Mouse (Mus musculus) macrophage (primary cell): ENCODE data around the gene Gpr152. TPM values are rescaled to one million over a fixed set of nuclear protein-coding genes. Genes with fewer than 3 reads are reported as not detected.
A peak's percentile ranks its signal among the peaks of the same experiment; 100 is the strongest.

Source experiments
- H3K27ac ChIP-seq: fragments of 350-480 bp; formaldehyde crosslinking; 2 replicates; pipeline ENCODE4 v1.9.0; 2021
- H3K36me3 ChIP-seq: fragments of 350-480 bp; formaldehyde crosslinking; 2 replicates; pipeline ENCODE4 v1.9.0; 2021; ENCODE audit errors: inconsistent target
- H3K4me3 ChIP-seq: fragments of 350-480 bp; formaldehyde crosslinking; 2 replicates; pipeline ENCODE4 v1.9.0; 2021; ENCODE audit errors: inconsistent target
- H3K79me2 ChIP-seq: fragments of 350-480 bp; formaldehyde crosslinking; 2 replicates; pipeline ENCODE4 v1.9.0; 2021; ENCODE audit errors: inconsistent target
- WGBS: methylation state at CpG from one replicate; pipeline ENCODE4 v1.1.7; 2026; ENCODE audit warnings: inconsistent platforms; ENCODE audit not compliant: missing documents; 5-methylcytosine and 5-hydroxymethylcytosine counted together
- polyA plus RNA-seq: library from polyadenylated mRNA; stranded (reverse); fragments of 250-400 nt; gene quantifications from 3 replicates; pipeline ENCODE4 v1.2.4, GENCODE M21; 2018; ENCODE audit warnings: inconsistent platforms

The Gpr152 gene
- polyA plus RNA-seq, 1 experiment from 2014 or later, result not detected

DNA sequence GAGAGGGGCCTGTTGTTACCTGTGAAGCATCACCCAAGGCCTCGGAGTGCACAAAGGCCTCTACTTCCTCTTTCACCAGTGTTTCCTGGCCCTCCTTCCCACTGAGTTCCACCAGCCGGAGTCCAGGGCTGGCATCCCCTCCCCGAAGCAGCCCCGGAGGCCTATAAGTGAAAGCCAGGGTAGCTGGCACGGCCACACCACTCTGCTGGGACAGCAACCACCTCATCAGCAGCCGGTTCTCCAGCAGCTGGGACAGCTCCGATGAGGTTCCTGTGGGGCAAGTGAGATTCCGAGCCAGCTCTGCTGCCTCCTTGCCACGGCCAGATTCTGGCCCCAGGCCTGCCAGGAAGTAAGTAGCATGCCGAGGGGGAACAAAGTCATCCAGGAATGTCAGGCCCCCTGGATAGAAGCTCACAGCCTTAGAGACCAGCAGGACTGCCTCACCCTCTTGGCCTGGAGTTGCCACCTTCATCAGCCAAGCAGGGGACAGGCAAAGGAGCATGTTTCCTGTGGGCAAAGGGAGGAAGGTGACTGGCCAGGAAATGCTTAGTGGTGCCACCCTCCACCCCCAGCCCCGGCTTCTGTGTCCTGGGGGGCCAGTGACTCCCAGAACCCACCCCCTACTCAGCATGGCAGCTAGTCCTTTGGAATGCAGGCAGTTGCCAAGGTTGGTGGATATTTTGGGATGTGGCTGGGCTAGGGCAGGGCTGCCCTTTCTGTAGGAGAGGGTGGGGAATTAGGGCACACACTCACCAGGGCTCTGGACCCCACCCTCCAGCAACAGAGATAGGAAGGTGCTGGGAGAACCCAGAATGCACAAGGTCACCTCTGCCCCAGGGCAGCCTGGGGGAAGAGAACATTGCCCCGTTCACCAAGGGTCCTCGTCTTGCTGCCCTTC lies 32.1 kb downstream of the Gpr152 start:
- H3K27ac ChIP-seq, result no peak overlapping the region
- H3K4me3 ChIP-seq, result no peak overlapping the region
- WGBS, result 48% methylated on average over 13 of the region's 13 CpGs
- no peaks in the 10 kb centered on the region for H3K79me2 ChIP-seq
- no peaks in the 10 kb centered on the region for H3K36me3 ChIP-seq

GRCm38 (mm10) chr19:4172925-4173324 lies 33.3 kb downstream of the Gpr152 start:
- no peaks in the 10 kb centered on the region for H3K79me2 ChIP-seq
- no peaks in the 10 kb centered on the region for H3K36me3 ChIP-seq
- 89% methylated on average over 11 of the region's 11 CpGs for WGBS
- no peak overlapping the region for H3K27ac ChIP-seq
- no peak overlapping the region for H3K4me3 ChIP-seq

GRCm38 (mm10) chr19:4175368-4175947 lies 35.9 kb downstream of the Gpr152 start, which contains the start of gene Carns1:
Carns1 (minus strand) TSS chr19:4175479.
- WGBS, result 92% methylated on average over 11 of the region's 11 CpGs
- H3K4me3 ChIP-seq, result no peak within 1 kb of the TSS
- H3K27ac ChIP-seq, result no peak within 1 kb of the TSS
- H3K36me3 ChIP-seq, result no peaks in the 10 kb centered on the region
- no peaks in the 10 kb centered on the region for H3K79me2 ChIP-seq

GRCm38 (mm10) chr19:4180411-4180810 lies 40.8 kb downstream of the Gpr152 start:
- Histone ChIP-seq H3K36me3 (no peaks in the 10 kb centered on the region), H3K79me2 (no peaks in the 10 kb centered on the region), H3K27ac (no peak overlapping the region), H3K4me3 (no peak overlapping the region)
- 81% methylated on average over 7 of the region's 7 CpGs for WGBS

DNA sequence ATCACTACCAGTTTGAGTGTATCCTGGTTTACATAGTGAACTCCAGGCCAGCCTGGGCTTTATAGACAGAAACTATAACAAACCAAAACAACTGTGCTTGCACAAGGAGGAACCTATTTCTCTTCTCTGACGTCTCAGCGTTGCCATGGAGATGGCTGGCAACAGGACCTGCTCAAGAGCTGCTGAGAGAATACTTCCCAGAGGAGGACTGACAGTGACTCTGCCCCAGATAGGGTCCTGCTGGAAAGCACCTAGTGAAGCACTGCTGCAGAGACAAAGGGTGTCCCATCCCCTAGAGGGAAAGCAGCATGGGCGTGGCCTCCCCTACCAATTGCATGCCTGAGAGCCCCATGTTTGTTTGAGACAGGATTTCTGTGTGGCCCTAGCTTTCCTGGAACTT lies 42.3 kb downstream of the Gpr152 start:
- Histone ChIP-seq H3K36me3 (no peaks in the 10 kb centered on the region), H3K27ac (no peak overlapping the region), H3K79me2 (no peaks in the 10 kb centered on the region), H3K4me3 (no peak overlapping the region)
- 44% methylated on average over 3 of the region's 3 CpGs for WGBS

DNA sequence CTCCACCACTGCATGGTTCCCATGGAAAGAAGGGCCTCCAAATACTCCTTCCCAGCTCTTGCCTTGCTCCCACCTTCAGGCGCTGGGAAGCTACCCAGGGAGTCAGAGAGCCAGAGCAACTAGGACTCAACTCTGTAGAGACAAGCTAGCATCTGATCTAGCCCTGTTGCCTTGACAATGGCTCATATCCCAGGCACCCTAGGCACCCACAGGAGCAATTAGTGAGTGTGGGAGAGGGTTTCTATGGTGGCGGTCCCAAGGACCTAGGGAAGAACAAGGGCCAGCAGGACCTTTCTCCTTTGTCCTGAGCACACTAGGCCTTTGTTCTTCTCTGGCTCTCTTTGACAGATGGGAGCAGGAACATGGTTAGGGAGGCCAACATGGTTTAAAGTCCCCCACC lies 44.1 kb downstream of the Gpr152 start:
- H3K27ac ChIP-seq, result no peak overlapping the region
- H3K4me3 ChIP-seq, result no peak overlapping the region
- no peaks in the 10 kb centered on the region for H3K36me3 ChIP-seq
- H3K79me2 ChIP-seq, result no peaks in the 10 kb centered on the region
- 97% methylated on average over 2 of the region's 2 CpGs for WGBS

- H3K79me2 ChIP-seq, result no peaks in the 10 kb centered on the region
- 42% methylated on average over 15 of the region's 15 CpGs for WGBS
- H3K36me3 ChIP-seq, result no peaks in the 10 kb centered on the region
- no peak overlapping the region for H3K4me3 ChIP-seq
- H3K27ac ChIP-seq, result no peak overlapping the region
Observed at GRCm38 (mm10) chr19:4184976-4185975, 45.7 kb downstream of the Gpr152 start.

DNA sequence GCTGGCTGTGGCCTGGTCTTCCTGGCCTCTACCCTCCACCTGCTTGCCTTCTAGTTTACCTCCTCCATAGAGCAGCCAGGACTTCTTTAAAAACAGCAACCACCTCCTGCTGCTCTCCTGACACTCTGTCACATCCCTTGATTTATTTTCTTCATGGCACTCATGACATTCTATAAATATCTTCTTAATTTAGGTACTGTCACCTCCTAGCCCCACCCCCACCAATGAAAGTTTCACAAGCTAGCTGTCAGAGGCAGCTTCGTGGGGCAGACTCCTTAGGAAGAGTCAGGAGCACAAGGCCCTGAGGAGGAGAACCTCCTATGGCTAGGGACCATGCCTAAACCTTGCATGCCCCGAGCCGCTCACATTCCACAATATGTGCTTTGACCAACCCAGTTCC lies 47.7 kb downstream of the Gpr152 start:
- 68% methylated on average over 3 of the region's 3 CpGs for WGBS
- H3K27ac ChIP-seq, result no peak overlapping the region
- H3K36me3 ChIP-seq, result no peaks in the 10 kb centered on the region
- peaks cover 1% of the 10 kb centered on the region for H3K79me2 ChIP-seq
- H3K4me3 ChIP-seq, result no peak overlapping the region

GRCm38 (mm10) chr19:4189051-4189620 lies 49.5 kb downstream of the Gpr152 start:
- H3K79me2 ChIP-seq, result peaks cover 19% of the 10 kb centered on the region
- WGBS, result 59% methylated on average over 12 of the region's 12 CpGs
- H3K36me3 ChIP-seq, result peaks cover 10% of the 10 kb centered on the region
- no peak overlapping the region for H3K27ac ChIP-seq
- no peak overlapping the region for H3K4me3 ChIP-seq

- peak within 1 kb of the TSS; percentile 99; the same call in 1 of the 2 replicates for H3K4me3 ChIP-seq
- peak within 1 kb of the TSS; percentile 60 for H3K27ac ChIP-seq
- H3K36me3 ChIP-seq, result peaks cover 26% of the 10 kb centered on the region
- 19% methylated on average over 4 of the region's 4 CpGs for WGBS
- H3K79me2 ChIP-seq, result peaks cover 32% of the 10 kb centered on the region
Observed at GRCm38 (mm10) chr19:4190831-4191334, 51.3 kb downstream of the Gpr152 start, which contains the start of gene Tbc1d10c. Tbc1d10c (minus strand) TSS chr19:4191284.

DNA sequence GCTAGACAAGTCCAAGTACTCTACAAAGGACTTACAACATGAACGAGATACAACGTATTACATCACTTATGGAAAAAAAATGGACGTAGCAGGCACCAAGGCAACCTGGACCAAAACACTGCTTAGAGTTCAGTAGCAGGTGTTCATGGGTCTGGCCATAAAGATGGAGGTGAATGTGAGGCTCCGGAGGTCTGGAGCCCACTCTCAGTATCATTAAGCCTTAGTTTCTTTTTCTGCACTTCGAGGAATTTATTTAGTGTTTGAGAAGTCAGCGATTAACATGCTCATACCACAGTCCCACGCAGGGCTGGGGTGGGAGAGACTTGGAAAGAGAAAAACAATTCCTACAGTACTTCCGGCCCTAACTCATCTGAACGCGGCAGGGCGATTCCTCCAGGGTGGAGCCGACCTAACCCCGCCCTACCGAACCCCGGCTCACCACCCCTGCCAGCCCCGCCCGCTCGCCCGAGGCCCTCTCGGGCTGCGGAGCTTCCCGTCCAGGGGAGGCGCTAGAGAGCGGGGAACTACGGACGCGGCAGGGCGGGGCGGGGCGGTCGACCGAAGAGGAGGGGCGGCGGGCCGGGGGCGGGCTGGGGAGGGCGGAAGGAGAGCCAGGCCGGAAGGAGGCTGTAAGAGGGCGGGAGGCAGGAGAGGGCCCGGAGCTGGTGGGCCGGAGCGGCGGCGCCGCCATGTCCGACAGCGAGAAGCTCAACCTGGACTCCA lies 52.1 kb downstream of the Gpr152 start, which contains the start of gene Ppp1ca:
Ppp1ca (plus strand) TSS at position 538 of the 723 bp plus-strand sequence.
- peaks cover 36% of the 10 kb centered on the region for H3K79me2 ChIP-seq
- H3K27ac ChIP-seq, result peak within 1 kb of the TSS; percentile 76
- peaks cover 33% of the 10 kb centered on the region for H3K36me3 ChIP-seq
- peak within 1 kb of the TSS; percentile 99 for H3K4me3 ChIP-seq
- 2% methylated on average over 44 of the region's 47 CpGs for WGBS

DNA sequence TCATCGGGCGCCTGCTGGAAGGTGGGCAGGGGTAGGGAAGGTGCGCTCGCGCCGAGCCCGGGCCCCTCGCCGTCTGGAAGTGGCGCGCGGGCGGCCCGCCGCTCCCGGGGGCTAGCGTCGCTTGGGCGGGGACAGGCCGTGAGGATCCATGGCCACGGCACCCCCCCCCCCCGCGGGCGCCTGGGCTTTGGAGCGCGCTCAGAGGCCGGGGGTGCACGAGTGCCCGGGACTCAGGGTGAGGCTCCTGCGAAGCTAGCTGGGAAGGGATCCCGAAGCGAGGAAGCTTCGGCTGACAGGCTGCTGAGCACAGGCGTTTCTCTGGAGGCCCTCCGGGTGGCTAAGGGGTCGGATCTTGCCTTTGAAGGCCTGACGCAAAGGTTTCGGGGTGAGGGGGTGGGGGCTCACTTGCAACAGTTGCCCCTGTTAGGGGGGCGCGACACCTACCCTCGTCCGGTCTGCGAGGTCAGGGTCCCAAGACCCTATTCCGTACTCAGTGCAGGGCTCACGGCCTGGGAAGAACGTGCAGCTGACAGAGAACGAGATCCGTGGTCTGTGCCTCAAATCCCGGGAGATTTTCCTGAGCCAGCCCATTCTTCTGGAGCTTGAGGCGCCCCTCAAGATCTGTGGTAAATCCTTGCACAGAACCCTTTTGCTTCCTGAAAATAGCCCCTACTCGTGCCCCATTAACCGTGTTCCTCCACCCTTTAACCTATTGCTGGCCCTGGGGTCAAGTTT lies 52.8 kb downstream of the Gpr152 start:
- Histone ChIP-seq H3K79me2 (peaks cover 39% of the 10 kb centered on the region), H3K27ac (peak overlapping the region; percentile 76), H3K36me3 (peaks cover 38% of the 10 kb centered on the region), H3K4me3 (peak overlapping the region; percentile 99)
- under 1% methylated on average over 35 of the region's 52 CpGs for WGBS

DNA sequence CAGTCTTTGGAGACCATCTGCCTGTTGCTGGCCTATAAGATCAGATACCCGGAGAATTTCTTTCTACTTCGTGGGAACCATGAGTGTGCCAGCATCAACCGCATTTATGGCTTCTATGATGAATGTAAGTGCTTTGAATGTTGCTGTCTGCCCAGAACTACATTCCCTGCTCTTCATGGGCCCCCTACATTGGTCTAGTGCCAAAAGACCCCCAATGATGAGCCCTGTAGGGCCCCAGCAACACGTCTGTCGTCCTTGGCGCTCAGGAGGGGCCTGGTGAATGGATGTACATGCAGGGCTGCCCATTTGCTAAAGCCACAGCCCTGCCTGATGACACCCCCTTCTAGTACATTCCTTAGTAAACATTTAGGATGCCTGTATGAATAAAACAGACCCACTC lies 53.5 kb downstream of the Gpr152 start:
- H3K36me3 ChIP-seq, result peaks cover 45% of the 10 kb centered on the region
- H3K4me3 ChIP-seq, result peak overlapping the region; percentile 99
- H3K79me2 ChIP-seq, result peaks cover 39% of the 10 kb centered on the region
- peak overlapping the region; percentile 76; the same call in 1 of the 2 replicates for H3K27ac ChIP-seq
- 64% methylated on average over 6 of the region's 6 CpGs for WGBS
